Mouse (Mus musculus): Measurements from ENCODE around the gene S100pbp. TPM values are rescaled to one million over a fixed set of nuclear protein-coding genes. Genes with fewer than 3 reads are reported as not detected.

The S100pbp gene
- 22.8 and 24.5 TPM in 2 replicates for polyA plus RNA-seq (2014; fragmentation: Nextera tagmentation; extraction: Ambion mirVana)

- DNase-seq (ENCODE audit: low spot score) (peak; percentile 100), ATAC-seq (replicated peaks; ENCODE audit: insufficient number of reproducible peaks, low FRiP score, low TSS enrichment, low read depth) (peak; percentile 86)
- H3K4me3 ChIP-seq (ENCODE audit: low read depth, low read length) = peak within 1 kb of the TSS; percentile 92
- H3K27ac ChIP-seq (replicated peaks; ENCODE audit: low read depth, low read length) = peak within 1 kb of the TSS; percentile 89
- under 1% methylated on average over 58 of the region's 58 CpGs for WGBS
- H3K4me2 ChIP-seq (ENCODE audit: low read depth, low read length) = peak within 1 kb of the TSS; percentile 60
- no peaks in the 10 kb centered on the region for H3K9me3 ChIP-seq (replicated peaks; ENCODE audit: control insufficient read depth, low read length)
- peak within 1 kb of the TSS; percentile 90 for H3K9ac ChIP-seq (replicated peaks; ENCODE audit: low read length)
- 0 out of 2 replicates have a peak, but pooled peaks cover 2% of the 10 kb centered on the region for H3K4me1 ChIP-seq (ENCODE audit: control insufficient read depth, insufficient read depth, low read length)
- H3K36me3 ChIP-seq (replicated peaks; ENCODE audit: control insufficient read depth, insufficient read depth, low read depth, low read length) = no peaks in the 10 kb centered on the region
- no peaks in the 10 kb centered on the region for H3K27me3 ChIP-seq (ENCODE audit: control insufficient read depth, insufficient read depth, low read length)
Observed at GRCm38 (mm10) chr4:129189542-129190519, at the start of gene S100pbp, which contains the start of gene Yars. S100pbp (minus strand) TSS chr4:129189727. Yars (plus strand) TSS chr4:129189760.

DNA sequence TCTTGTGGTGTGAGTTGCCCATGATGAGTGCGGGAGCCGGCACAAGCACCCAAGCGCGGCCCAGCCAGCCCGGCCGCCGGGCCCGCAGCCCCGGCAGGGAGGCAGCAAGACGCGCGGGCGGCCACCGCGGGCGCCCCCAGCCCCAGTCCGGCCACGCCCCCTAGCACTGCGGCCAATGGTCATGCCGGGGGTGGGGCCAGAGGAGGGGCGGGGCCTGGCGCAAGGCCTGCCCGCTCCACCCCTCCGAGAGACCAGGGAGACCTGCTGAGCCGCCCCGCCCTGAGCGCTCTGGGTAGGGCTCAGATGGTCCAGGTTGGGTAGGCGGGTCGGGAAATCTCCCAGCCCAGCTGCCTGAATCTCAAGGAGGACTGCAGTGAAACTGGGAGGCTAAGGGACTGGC is 49.5 kb upstream of the S100pbp start:
- DNase-seq (ENCODE audit: low spot score) (peak; percentile 90), ATAC-seq (replicated peaks; ENCODE audit: insufficient number of reproducible peaks, low FRiP score, low TSS enrichment, low read depth) (peak; percentile 80)
- peak overlapping the region; percentile 91 for H3K4me2 ChIP-seq (ENCODE audit: low read depth, low read length)
- WGBS = 1% methylated on average over 27 of the region's 29 CpGs
- H3K4me3 ChIP-seq (ENCODE audit: low read depth, low read length) = peak overlapping the region; percentile 60
- H3K36me3 ChIP-seq (replicated peaks; ENCODE audit: control insufficient read depth, insufficient read depth, low read depth, low read length) = no peaks in the 10 kb centered on the region
- no peaks in the 10 kb centered on the region for H3K27me3 ChIP-seq (ENCODE audit: control insufficient read depth, insufficient read depth, low read length)
- H3K9ac ChIP-seq (replicated peaks; ENCODE audit: low read length) = peak overlapping the region; percentile 48
- H3K4me1 ChIP-seq (ENCODE audit: control insufficient read depth, insufficient read depth, low read length) = peaks cover 2% of the 10 kb centered on the region; the same call in 1 of the 2 replicates
- H3K9me3 ChIP-seq (replicated peaks; ENCODE audit: control insufficient read depth, low read length) = no peaks in the 10 kb centered on the region
- H3K27ac ChIP-seq (replicated peaks; ENCODE audit: low read depth, low read length) = no peak overlapping the region

DNA sequence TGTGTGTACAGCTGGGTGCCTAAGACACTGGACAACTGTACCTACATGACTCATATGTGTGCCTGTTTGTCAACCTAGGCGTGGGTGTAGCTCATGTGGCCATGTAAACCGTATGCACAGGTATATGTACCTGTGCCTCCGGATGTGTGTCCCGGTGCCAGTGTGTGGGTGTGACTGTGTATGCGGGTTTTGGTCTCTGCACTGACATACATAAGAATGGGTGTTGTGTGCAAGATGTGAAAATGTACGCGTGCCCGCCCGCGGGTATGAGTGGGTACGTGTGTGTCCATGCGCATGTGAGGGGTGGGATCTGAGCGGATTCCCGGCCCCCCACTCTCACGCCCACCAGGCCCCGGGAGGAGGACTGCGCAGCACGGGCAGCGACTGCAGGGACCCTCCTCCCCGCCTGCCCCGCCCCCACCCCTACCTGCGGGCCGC is 49.1 kb upstream of the S100pbp start:
- Histone ChIP-seq H3K27ac (replicated peaks; ENCODE audit: low read depth, low read length) (no peak overlapping the region), H3K27me3 (ENCODE audit: control insufficient read depth, insufficient read depth, low read length) (no peaks in the 10 kb centered on the region), H3K36me3 (replicated peaks; ENCODE audit: control insufficient read depth, insufficient read depth, low read depth, low read length) (no peaks in the 10 kb centered on the region), H3K9ac (replicated peaks; ENCODE audit: low read length) (peak overlapping the region; percentile 48), H3K9me3 (replicated peaks; ENCODE audit: control insufficient read depth, low read length) (no peaks in the 10 kb centered on the region), H3K4me1 (ENCODE audit: control insufficient read depth, insufficient read depth, low read length) (peaks cover 2% of the 10 kb centered on the region; the same call in 1 of the 2 replicates), H3K4me3 (ENCODE audit: low read depth, low read length) (peak overlapping the region; percentile 60), H3K4me2 (ENCODE audit: low read depth, low read length) (peak overlapping the region; percentile 91)
- ATAC-seq (replicated peaks; ENCODE audit: insufficient number of reproducible peaks, low FRiP score, low TSS enrichment, low read depth) (peak; percentile 27), DNase-seq (ENCODE audit: low spot score) (no peak)
- 0% methylated on average over 21 of the region's 23 CpGs for WGBS

DNA sequence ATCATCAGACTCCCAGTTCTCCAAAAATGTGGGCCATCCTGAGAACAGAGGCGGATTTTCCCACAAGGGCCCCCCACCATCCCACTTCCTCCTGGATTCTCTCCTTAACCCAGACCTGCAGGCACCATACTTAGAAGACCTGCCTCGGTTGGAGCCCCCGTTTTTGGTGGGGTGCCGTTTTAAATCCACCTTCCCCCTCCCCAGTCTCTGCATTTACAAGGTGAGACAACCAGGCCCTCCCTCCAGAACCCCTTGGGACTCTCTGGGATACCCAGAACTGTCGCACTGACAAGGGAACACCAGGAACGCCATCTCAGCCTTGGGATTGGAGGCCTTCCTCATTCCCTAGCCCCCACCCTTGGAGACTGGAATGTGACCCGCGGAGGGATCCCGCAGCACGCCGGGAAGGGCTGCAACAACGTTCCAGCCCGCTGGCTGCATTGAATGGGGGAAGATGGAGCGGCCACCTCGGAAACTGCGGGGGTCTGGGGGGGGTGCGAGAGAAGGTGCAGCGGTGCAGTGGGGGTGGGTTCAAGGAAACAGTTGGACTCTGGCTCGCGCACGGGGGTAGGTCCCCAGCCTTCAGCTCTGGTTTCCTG is 48.4 kb upstream of the S100pbp start:
- 7% methylated on average over 21 of the region's 21 CpGs for WGBS

GRCm38 (mm10) chr4:129236236-129236813 is 46.8 kb upstream of the S100pbp start:
- WGBS = 83% methylated on average over 8 of the region's 8 CpGs
- no peak overlapping the region for H3K4me2 ChIP-seq (ENCODE audit: low read depth, low read length)
- H3K27ac ChIP-seq (replicated peaks; ENCODE audit: low read depth, low read length) = no peak overlapping the region

More for the DNA sequence above, 48.4 kb upstream of the S100pbp start:
- no peaks in the 10 kb centered on the region for H3K36me3 ChIP-seq (replicated peaks; ENCODE audit: control insufficient read depth, insufficient read depth, low read depth, low read length)
- H3K27ac ChIP-seq (replicated peaks; ENCODE audit: low read depth, low read length) = no peak overlapping the region
- H3K27me3 ChIP-seq (ENCODE audit: control insufficient read depth, insufficient read depth, low read length) = no peaks in the 10 kb centered on the region
- peak overlapping the region; percentile 60 for H3K4me3 ChIP-seq (ENCODE audit: low read depth, low read length)
- peak overlapping the region; percentile 91 for H3K4me2 ChIP-seq (ENCODE audit: low read depth, low read length)
- peaks cover 2% of the 10 kb centered on the region; the same call in 1 of the 2 replicates for H3K4me1 ChIP-seq (ENCODE audit: control insufficient read depth, insufficient read depth, low read length)
- DNase-seq (ENCODE audit: low spot score) (peak; percentile 79), ATAC-seq (replicated peaks; ENCODE audit: insufficient number of reproducible peaks, low FRiP score, low TSS enrichment, low read depth) (no peak; the same call in 1 of the 2 replicates)
- no peaks in the 10 kb centered on the region for H3K9me3 ChIP-seq (replicated peaks; ENCODE audit: control insufficient read depth, low read length)
- H3K9ac ChIP-seq (replicated peaks; ENCODE audit: low read length) = peak overlapping the region; percentile 48

DNA sequence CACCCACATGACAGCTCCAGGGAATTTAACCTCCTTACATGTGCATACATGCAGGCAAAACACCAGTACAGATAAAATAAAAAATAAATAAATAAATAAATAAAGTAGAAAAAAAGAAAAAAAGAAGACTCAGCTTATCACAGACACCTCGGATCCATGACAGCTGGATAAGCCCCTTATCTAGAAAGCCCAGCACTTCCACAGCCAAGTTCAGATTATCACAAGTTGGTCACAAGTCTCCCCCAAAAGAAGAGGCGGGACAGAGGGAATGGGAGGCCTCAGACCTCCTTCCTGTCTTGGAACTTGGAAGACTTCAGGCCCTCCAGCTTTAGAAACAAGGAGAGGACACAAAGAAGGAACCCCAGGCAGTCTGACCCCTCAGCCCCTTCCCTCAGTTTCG is 45.6 kb upstream of the S100pbp start:
- Histone ChIP-seq H3K4me1 (ENCODE audit: control insufficient read depth, insufficient read depth, low read length) (0 out of 2 replicates have a peak, but pooled peaks cover 7% of the 10 kb centered on the region), H3K27ac (replicated peaks; ENCODE audit: low read depth, low read length) (no peak overlapping the region)
- WGBS = 71% methylated on average over 3 of the region's 3 CpGs

More at GRCm38 (mm10) chr4:129236236-129236813, 46.8 kb upstream of the S100pbp start:
- H3K36me3 ChIP-seq (replicated peaks; ENCODE audit: control insufficient read depth, insufficient read depth, low read depth, low read length) = no peaks in the 10 kb centered on the region
- DNase-seq (ENCODE audit: low spot score) (no peak), ATAC-seq (replicated peaks; ENCODE audit: insufficient number of reproducible peaks, low FRiP score, low TSS enrichment, low read depth) (no peak)
- H3K9me3 ChIP-seq (replicated peaks; ENCODE audit: control insufficient read depth, low read length) = no peaks in the 10 kb centered on the region
- no peak overlapping the region for H3K9ac ChIP-seq (replicated peaks; ENCODE audit: low read length)
- H3K27me3 ChIP-seq (ENCODE audit: control insufficient read depth, insufficient read depth, low read length) = no peaks in the 10 kb centered on the region
- H3K4me3 ChIP-seq (ENCODE audit: low read depth, low read length) = no peak overlapping the region
- 0 out of 2 replicates have a peak, but pooled peaks cover 7% of the 10 kb centered on the region for H3K4me1 ChIP-seq (ENCODE audit: control insufficient read depth, insufficient read depth, low read length)

GRCm38 (mm10) chr4:129234488-129234887 is 45.0 kb upstream of the S100pbp start:
- Histone ChIP-seq H3K4me1 (ENCODE audit: control insufficient read depth, insufficient read depth, low read length) (0 out of 2 replicates have a peak, but pooled peaks cover 7% of the 10 kb centered on the region), H3K9ac (replicated peaks; ENCODE audit: low read length) (no peak overlapping the region), H3K27me3 (ENCODE audit: control insufficient read depth, insufficient read depth, low read length) (no peaks in the 10 kb centered on the region), H3K36me3 (replicated peaks; ENCODE audit: control insufficient read depth, insufficient read depth, low read depth, low read length) (no peaks in the 10 kb centered on the region), H3K9me3 (replicated peaks; ENCODE audit: control insufficient read depth, low read length) (no peaks in the 10 kb centered on the region), H3K4me2 (ENCODE audit: low read depth, low read length) (no peak overlapping the region), H3K4me3 (ENCODE audit: low read depth, low read length) (no peak overlapping the region), H3K27ac (replicated peaks; ENCODE audit: low read depth, low read length) (no peak overlapping the region)
- 78% methylated on average over 7 of the region's 7 CpGs for whole genome bisulfite sequencing
- DNase-seq (ENCODE audit: low spot score) (no peak), ATAC-seq (replicated peaks; ENCODE audit: insufficient number of reproducible peaks, low FRiP score, low TSS enrichment, low read depth) (no peak)

More for the DNA sequence above, 45.6 kb upstream of the S100pbp start:
- ATAC-seq (replicated peaks; ENCODE audit: insufficient number of reproducible peaks, low FRiP score, low TSS enrichment, low read depth) (no peak), DNase-seq (ENCODE audit: low spot score) (no peak)
- Histone ChIP-seq H3K9me3 (replicated peaks; ENCODE audit: control insufficient read depth, low read length) (no peaks in the 10 kb centered on the region), H3K4me3 (ENCODE audit: low read depth, low read length) (no peak overlapping the region), H3K27me3 (ENCODE audit: control insufficient read depth, insufficient read depth, low read length) (no peaks in the 10 kb centered on the region), H3K9ac (replicated peaks; ENCODE audit: low read length) (no peak overlapping the region), H3K4me2 (ENCODE audit: low read depth, low read length) (no peak overlapping the region), H3K36me3 (replicated peaks; ENCODE audit: control insufficient read depth, insufficient read depth, low read depth, low read length) (no peaks in the 10 kb centered on the region)

Data from embryonic facial prominence, embryonic 11.5 days (tissue).